Mouse (Mus musculus): ENCODE data around the gene Cope.

Gene Cope

DNA sequence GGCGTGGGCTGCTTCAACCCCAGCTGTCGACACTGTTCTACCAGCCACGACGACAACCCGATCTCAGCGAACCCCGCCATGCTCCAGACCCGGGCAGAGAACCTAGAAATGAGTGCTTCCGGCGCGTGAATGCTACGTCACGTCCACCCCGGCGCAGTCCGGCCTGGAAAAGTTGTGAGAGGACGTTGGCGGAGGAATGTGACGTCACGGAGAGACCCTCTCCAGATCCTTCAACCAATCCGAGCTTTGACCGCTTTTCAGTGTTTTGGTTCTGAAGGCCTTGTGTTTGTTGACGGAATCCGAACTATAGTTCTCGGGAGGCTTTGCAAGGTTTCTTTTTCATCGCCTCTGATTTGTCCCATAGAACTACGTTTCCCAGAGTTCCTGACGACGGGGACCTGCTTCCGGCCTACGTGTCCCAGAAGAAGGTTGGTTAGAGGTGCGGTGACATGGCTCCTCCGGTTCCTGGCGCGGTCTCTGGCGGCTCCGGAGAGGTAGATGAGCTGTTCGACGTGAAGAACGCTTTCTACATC is at the start of gene Cope, which contains the start of gene Ddx49:
Cope (plus strand) TSS at position 161 of the 533 bp plus-strand sequence.
Ddx49 (minus strand) TSS at position 132 of the 533 bp plus-strand sequence.
- DNase-seq = peak; percentile 96 to 97

- DNase-seq = no peak
Observed at GRCm38 (mm10) chr8:70254628-70255027, 47.7 kb upstream of the Cope start.

DNA sequence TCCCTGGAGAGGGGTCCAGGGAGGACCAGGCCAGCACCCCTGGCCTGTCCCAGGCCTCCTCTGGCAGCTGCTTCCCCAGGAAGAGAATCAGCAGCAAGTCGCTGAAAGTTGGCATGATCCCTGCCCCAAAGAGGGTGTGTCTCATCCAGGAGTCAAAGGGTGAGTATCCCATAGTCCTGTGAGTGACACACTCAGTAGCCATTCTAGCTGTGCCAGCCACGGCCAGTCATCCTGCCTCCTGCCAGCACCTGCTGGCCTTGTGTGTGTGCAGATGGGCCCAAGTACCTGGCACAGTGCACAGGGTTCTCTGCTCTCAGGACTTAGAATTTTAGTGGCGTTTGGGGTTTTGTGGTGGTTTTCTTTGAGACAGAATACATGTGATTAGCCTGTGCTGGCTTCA is 44.9 kb upstream of the Cope start:
- DNase-seq = no peak

DNA sequence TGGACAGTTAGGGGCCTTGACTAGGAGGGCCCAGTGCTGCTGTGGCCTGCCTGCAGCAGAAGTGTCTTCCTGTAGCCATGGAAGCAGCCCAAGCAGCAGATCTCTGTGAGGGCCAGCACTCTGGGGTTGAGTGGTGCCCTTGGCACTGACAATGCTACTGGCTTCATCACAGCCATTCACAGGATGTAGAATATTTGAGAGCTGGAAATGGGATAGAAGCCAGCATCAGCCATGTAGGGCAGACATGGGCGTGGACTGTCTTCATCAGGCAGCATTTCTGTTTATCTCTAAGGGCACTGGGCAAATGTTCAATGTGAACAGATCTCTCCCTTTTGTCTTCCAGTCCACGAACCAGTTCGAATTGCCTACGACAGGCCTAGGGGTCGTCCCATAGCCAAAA is 43.7 kb upstream of the Cope start:
- no peak for DNase-seq

DNA sequence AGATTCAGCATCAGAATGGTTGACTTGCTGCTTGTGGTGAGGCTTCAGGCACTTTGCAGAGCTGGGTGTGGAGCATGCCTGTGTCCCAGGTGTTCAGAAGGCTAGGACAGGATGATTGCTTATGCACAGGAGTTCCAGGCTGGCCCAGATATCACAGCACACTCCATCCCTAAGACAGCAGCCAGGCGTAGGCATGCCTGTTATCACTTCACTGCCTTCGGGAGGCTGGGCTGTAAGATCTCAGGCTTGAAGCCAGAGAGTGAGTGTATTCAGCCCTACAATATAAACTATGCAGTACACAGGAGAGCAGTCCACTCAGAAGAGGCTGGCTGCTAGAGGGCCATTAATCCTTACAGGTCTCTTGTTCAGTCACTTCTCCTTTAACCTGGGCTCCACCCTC is 43.3 kb upstream of the Cope start:
- DNase-seq = no peak

DNA sequence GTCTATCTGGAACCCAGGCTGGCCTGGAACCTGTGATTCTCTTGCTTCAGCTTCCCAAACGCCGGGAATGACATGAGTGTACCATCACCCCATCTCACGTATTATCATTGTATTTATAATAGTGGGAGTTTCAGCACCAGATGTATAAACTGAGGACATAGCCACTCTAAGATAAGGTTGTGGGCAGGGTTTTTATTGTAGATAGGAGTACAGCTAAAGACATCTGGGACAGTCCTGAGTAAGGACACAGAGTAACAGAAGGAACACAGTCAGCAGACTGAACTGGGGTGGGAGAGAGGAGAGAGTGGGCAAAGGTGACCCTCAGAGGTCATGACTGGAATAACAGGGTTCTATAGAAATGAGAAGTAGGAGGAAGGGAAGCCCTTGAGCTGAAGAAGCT is 34.6 kb upstream of the Cope start:
- DNase-seq = no peak

GRCm38 (mm10) chr8:70268311-70268710 is 34.0 kb upstream of the Cope start:
- no peak for DNase-seq

DNA sequence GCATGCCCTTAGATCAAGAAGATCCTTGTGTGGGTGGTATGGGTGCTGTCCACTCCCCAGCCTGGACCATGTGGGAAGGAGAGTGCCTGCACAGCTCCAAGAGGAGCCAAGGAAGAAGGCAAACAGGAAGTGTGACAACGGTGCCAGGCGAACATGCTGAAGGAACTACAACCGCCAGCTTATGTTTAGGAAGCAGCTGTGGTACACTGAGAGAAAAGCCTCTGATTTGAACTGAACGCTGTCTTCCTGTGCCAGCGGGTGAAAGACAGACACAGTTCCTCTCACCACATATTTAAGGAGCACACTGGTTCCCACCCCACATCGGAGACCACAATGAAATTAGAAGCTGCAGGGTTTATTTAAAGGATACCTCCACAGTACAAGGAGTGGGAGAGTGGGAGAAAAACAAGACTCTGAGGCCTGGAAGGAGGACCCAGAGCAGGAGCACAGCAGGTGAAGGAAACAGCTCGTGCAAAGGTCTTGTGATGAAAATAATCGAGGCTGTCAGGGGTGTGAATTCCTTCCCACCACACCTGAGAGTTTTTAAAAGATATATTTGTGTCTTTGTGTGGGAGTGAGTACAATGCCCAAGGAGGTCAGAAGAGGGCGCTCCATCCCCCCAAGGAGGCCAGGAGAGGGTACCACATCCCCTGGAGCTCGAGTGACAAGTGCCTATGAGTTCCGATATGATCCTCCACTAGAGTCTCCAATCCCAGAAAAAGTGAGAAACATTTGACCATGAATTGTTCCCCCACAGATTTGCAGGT is 33.3 kb upstream of the Cope start:
- peak; percentile 64 to 66 for DNase-seq

GRCm38 (mm10) chr8:70272949-70273348 is 29.4 kb upstream of the Cope start:
- peak in 1 of 2 experiments; percentile 43 for DNase-seq

- DNase-seq = no peak
Observed at GRCm38 (mm10) chr8:70274350-70274749, 28.0 kb upstream of the Cope start.

- peak in 1 of 2 experiments; percentile 41 for DNase-seq
Observed at GRCm38 (mm10) chr8:70276476-70276875, 25.8 kb upstream of the Cope start.

DNA sequence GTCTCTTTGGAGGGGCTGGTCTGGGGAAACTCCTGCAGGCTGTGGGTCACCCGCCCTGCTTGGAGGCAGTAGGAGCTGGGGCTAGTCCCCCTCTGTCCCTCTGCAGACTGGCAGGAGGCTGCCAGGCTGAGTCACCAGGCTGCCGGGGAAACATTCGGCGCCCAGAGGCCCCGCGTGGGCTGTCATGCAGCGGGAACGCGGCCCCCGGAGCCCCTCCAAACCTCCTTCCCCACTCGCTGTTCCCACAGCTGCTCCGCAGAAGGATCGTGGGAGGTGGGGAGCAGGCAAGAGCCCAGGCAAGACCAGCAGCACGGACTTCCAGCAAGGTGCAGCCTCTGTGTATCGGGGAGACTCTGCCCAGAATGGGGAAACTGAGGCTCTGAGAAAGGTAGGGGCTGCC is 24.1 kb upstream of the Cope start:
- no peak for DNase-seq

GRCm38 (mm10) chr8:70279266-70279665 is 23.1 kb upstream of the Cope start:
- no peak for DNase-seq

- DNase-seq = no peak
Observed at GRCm38 (mm10) chr8:70281001-70281400, 21.3 kb upstream of the Cope start.

DNA sequence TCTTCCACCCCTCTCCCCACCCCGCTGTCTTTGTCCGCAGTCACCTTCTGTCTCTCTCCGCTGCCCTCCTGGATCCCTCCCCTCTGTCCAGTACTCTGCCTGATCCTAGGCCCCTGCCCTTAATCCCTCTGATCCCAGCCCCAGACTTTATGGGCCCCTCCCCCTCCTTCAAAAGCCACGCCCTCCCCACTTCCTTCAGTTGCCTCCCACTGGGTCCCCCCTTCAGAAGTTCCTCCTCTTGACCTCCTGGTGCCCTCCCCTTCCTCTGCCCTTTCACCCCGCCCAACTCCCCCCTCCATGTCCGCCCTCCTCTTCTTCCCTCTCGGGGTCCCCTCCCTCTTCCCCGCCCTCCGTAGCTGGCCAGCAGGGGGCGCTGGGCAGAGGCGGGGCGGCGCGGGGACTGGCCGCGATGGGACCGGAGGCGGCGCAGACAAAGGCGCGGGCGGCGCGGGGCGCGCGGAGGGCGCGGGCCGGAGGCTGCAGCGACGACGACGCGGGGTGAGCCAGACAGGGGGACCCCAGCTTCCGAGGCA is 19.6 kb upstream of the Cope start, which contains the start of gene Homer3:
Homer3 (plus strand) TSS at position 225 of the 533 bp plus-strand sequence.
- peak; percentile 94 to 96 for DNase-seq

DNA sequence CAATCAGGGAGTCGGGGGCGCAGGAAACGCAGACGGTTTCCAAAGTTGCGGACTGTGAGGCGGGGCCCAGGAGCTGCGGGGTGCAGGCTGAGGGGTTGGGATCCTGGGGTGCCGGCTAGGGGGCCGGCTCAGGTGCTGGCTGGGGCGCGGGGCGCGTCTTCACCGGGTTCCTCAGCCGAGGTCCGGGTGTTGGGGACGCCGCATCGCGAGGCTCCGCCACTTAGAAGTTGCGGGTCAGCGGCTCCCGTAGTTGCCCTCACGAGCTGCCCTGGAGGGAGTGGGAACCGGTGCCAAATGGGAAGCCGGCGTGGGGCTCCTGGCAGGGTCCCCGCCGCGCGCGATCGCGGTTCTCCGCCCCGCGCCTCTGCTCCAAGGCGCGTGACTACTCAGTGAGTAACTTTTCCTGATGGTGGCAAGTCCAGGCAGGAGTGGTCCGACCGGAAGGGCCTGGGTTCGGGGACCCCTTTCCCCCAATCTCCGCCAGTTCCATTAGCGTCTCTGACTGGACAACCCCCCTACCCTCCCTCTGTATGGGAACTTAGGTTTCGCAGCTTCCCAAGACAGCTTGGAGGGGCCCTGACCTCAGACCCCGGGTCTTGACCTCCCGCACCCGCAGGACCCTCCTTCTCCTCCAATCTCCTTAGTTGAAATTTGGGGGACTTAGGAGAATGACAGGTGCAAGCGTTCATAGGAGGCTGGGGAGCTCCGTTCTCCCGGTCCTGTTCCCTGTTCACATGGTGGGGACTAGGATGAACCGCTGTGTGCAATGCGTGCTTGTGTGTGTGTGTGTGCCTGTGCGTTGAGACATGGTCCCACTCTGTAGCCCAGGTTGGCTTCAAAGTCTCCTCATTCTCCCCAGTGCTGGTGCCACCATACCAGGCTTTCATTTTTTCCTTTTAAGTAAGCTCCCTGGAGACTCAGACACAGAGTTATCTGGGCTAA is 18.9 kb upstream of the Cope start:
- DNase-seq = peak in 1 of 2 experiments; percentile 45

DNA sequence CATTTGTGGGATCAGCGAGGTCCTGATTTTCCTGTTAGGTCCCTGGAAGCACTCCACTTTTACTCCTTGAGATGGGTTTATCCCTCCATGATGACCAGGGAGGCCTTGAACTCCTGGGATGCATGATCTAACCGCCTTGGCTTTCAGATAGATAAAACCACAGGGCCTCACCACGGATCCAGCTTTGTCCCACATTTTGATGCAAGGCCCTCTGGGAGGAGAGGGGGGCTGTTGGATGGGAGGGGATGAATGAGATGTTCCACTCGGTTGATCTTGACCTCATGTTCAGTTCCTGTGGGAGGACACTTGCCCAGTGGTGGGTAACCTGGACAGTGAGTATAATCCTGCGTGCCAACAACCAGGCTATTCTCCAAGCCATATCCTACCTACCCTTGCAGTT is 17.9 kb upstream of the Cope start:
- DNase-seq = no peak

DNA sequence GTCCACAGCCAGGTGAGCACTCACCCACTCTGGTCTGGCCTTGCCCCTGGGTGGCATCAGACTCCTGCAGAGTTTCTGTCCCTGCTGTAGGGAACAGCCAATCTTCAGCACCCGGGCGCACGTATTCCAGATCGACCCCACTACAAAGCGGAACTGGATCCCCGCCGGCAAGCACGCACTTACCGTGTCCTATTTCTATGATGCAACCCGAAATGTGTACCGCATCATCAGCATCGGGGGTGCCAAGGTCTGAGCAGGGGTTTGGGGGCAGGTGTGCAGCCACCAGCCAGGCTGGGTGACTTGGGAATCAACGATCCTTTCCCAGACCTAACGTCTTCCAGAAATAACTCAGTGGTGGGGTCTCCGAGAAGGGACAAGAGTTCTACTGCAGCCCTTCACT is 17.0 kb upstream of the Cope start:
- no peak for DNase-seq

GRCm38 (mm10) chr8:70286737-70287136 is 15.6 kb upstream of the Cope start:
- no peak for DNase-seq

DNA sequence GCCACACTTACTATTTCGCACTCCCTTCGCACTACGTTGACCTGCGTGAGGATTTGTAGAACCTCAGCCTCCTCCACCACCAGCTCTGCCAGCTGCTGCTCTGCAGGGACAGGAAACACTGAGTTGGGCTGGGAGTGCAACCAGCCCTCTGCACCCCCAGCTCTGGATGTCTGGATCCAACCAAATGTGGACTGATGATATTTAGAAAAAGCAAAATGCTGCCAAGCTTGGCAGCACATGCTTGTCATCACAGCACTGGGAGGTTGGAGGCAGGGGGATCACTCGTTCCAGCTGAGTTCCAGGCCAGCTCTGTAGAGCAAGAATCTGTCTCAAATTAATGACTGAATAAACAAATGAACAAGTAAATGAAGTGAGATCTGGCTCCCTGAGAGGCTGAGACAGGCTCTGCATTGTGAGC is 8.3 kb upstream of the Cope start:
- no peak for DNase-seq

- DNase-seq = no peak
Observed at GRCm38 (mm10) chr8:70300881-70301280, 1.4 kb upstream of the Cope start.

- DNase-seq = no peak
Observed at GRCm38 (mm10) chr8:70302901-70303300, 583 bp downstream of the Cope start.

DNA sequence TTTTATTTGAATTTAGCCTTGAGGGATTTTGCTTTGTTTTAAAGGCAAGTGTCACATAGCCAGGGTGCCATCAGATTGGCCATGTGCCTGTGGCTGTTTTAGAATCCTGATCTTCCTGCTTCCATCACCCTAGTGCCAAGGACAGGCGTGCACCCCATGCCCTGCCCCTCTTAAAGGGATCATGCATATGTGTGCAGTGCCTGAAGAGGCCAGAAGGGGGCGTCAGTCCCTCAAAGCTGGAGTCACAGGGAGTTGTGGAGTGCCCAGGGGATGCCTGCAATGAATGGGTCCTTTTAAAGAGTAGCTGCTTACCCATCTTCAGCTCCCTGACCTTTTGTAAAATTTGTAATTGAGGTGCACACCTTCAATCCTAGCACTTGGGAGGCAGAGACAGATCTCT is 7.0 kb downstream of the Cope start:
- DNase-seq = peak in 1 of 2 experiments; percentile 61

Data from kidney, postnatal 4 days (tissue).